Mouse (Mus musculus) hindbrain, postnatal 0 days (tissue): Measurements from ENCODE around the gene Gm27027. TPM values are rescaled to one million over a fixed set of nuclear protein-coding genes. Genes with fewer than 3 reads are reported as not detected.
A peak's percentile ranks its signal among the peaks of the same experiment; 100 is the strongest.

Experiments
- ATAC-seq: fragments of 200-750 bp; cut with Nextera tagmentation; 2 replicates; pipeline ENCODE4 v1.8.0; 2017; ENCODE audit warnings: mild to moderate bottlenecking, moderate TSS enrichment, moderate library complexity
- DNase-seq: peaks from one replicate; pipeline ENCODE4 v3.0.0-alpha.2; 2015; ENCODE audit warnings: low spot score
- H3K27ac ChIP-seq: fragments of 300-500 bp; sonication (generic); 2 replicates; pipeline ENCODE4 v1.5.1; 2014; ENCODE audit warnings: mild to moderate bottlenecking
- H3K27me3 ChIP-seq: fragments of 300-500 bp; sonication (generic); 2 replicates; pipeline ENCODE4 v1.6.1; 2014; ENCODE audit warnings: low read length, mixed read lengths; ENCODE audit not compliant: insufficient read depth
- H3K36me3 ChIP-seq: fragments of 300-500 bp; sonication (generic); 2 replicates; pipeline ENCODE4 v1.6.1; 2014; ENCODE audit warnings: low read length, mixed read lengths; ENCODE audit not compliant: insufficient read depth
- H3K4me1 ChIP-seq: fragments of 300-500 bp; sonication (generic); 2 replicates; pipeline ENCODE4 v1.6.1; 2014; ENCODE audit warnings: antibody characterized with exemption, low read length, mixed read lengths; ENCODE audit not compliant: insufficient read depth
- H3K4me2 ChIP-seq: fragments of 300-500 bp; sonication (generic); 2 replicates; pipeline ENCODE4 v1.6.1; 2014; ENCODE audit warnings: low read depth, mild to moderate bottlenecking, low read length, moderate library complexity, mixed read lengths
- H3K4me3 ChIP-seq: fragments of 300-500 bp; sonication (generic); 2 replicates; pipeline ENCODE4 v1.5.1; 2014; ENCODE audit warnings: low read length
- H3K9ac ChIP-seq: fragments of 300-500 bp; sonication (generic); replicated peaks from 2 replicates; pipeline ENCODE4 v1.6.1; 2014; ENCODE audit warnings: mild to moderate bottlenecking, low read length, moderate library complexity, mixed read lengths
- H3K9me3 ChIP-seq: fragments of 300-500 bp; sonication (generic); 2 replicates; pipeline ENCODE4 v1.6.1; 2016; ENCODE audit warnings: low read length, mixed read lengths
- CTCF ChIP-seq: IDR thresholded peaks from 2 replicates; pipeline ENCODE4 v1.5.1; 2016; ENCODE audit warnings: antibody characterized with exemption, control low read depth, low read depth
- WGBS: fragments of 180-500 bp; shearing (Covaris S2); extraction: QIAGEN DNeasy Blood & Tissue Kit; methylation state at CpG from one replicate; pipeline ENCODE4 v1.1.7; 2014; 5-methylcytosine and 5-hydroxymethylcytosine counted together
- polyA plus RNA-seq: library from polyadenylated mRNA; unstranded; fragments of >200 nt; fragmentation: Nextera tagmentation; extraction: Ambion mirVana; gene quantifications from 2 replicates; pipeline ENCODE4 v1.2.1, GENCODE M21; 2015
- total RNA-seq: library from RNA; depleted of rRNA; stranded (reverse); fragments of >200 nt; gene quantifications from 2 replicates; pipeline ENCODE4 v1.2.3, GENCODE M21; 2014

Gm27027 gene
- total and polyA plus RNA-seq, 2 experiments from 2014 or later: not detected

- no peaks in the 10 kb centered on the region for H3K27me3 ChIP-seq
- H3K4me2 ChIP-seq: no peak overlapping the region
- no peak overlapping the region for H3K27ac ChIP-seq
- no peak overlapping the region for H3K4me3 ChIP-seq
- no peaks in the 10 kb centered on the region for H3K9me3 ChIP-seq
- 17% methylated on average over 7 of the region's 7 CpGs for WGBS
- TF ChIP-seq CTCF: no peak
- no peaks in the 10 kb centered on the region for H3K36me3 ChIP-seq
- peaks cover 7% of the 10 kb centered on the region; the same call in 1 of the 2 replicates for H3K4me1 ChIP-seq
- DNase-seq: peak; percentile 72
- ATAC-seq: peak; percentile 52
- no peak overlapping the region for H3K9ac ChIP-seq
Observed at GRCm38 (mm10) chr2:93964494-93965160, 31.5 kb downstream of the Gm27027 start.

GRCm38 (mm10) chr2:93963802-93964201 is 32.4 kb downstream of the Gm27027 start:
- no peak overlapping the region for H3K4me2 ChIP-seq
- H3K4me3 ChIP-seq: no peak overlapping the region
- ATAC-seq: no peak
- no peak overlapping the region for H3K27ac ChIP-seq
- H3K9me3 ChIP-seq: no peaks in the 10 kb centered on the region
- no peaks in the 10 kb centered on the region for H3K36me3 ChIP-seq
- peaks cover 7% of the 10 kb centered on the region; the same call in 1 of the 2 replicates for H3K4me1 ChIP-seq
- DNase-seq: no peak
- H3K27me3 ChIP-seq: no peaks in the 10 kb centered on the region
- 73% methylated on average over 1 of the region's 1 CpGs for WGBS
- no peak overlapping the region for H3K9ac ChIP-seq
- no peak for TF ChIP-seq CTCF

DNA sequence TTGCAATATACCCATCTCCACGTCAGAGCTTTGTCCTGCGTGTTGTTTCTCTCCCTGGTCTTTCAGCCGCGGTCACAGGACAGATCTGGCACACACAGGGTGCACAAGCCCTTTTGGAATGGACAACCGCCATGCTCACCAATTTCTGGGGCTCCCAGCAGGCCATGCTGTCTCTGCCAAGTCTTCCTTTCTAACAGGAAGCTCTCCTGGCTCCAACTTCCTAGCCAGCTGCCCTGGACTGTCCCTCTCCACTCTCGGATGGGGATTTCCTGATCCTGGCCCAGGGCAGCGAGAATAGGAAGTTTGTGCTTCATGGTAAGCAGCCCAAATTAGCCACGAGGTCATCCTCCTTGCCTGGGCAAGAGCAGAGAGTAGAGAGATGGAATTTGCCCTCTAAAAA is 34.4 kb downstream of the Gm27027 start:
- no peaks in the 10 kb centered on the region for H3K27me3 ChIP-seq
- WGBS: 56% methylated on average over 8 of the region's 8 CpGs
- H3K4me2 ChIP-seq: no peak overlapping the region
- H3K4me3 ChIP-seq: no peak overlapping the region
- H3K9ac ChIP-seq: no peak overlapping the region
- H3K27ac ChIP-seq: no peak overlapping the region
- no peaks in the 10 kb centered on the region for H3K9me3 ChIP-seq
- TF ChIP-seq CTCF: no peak
- ATAC-seq: no peak
- H3K36me3 ChIP-seq: no peaks in the 10 kb centered on the region
- DNase-seq: peak; percentile 37
- H3K4me1 ChIP-seq: peaks cover 7% of the 10 kb centered on the region; the same call in 1 of the 2 replicates

- ATAC-seq (no peak), DNase-seq (no peak)
- Histone ChIP-seq H3K9ac (no peak overlapping the region), H3K27me3 (no peaks in the 10 kb centered on the region), H3K9me3 (no peaks in the 10 kb centered on the region), H3K4me2 (no peak overlapping the region), H3K4me1 (no peaks in the 10 kb centered on the region; the same call in 1 of the 2 replicates), H3K4me3 (no peak overlapping the region), H3K36me3 (no peaks in the 10 kb centered on the region), H3K27ac (no peak overlapping the region)
- TF ChIP-seq CTCF: no peak
- 76% methylated on average over 8 of the region's 8 CpGs for WGBS
Observed at GRCm38 (mm10) chr2:93959346-93959745, 36.8 kb downstream of the Gm27027 start.

- Histone ChIP-seq H3K9me3 (no peaks in the 10 kb centered on the region), H3K4me2 (no peak overlapping the region), H3K27me3 (no peaks in the 10 kb centered on the region)
Observed at GRCm38 (mm10) chr2:93958216-93958615, 37.9 kb downstream of the Gm27027 start.

GRCm38 (mm10) chr2:93957785-93958175 is 38.4 kb downstream of the Gm27027 start:
- no peak for ATAC-seq
- Histone ChIP-seq H3K9me3 (no peaks in the 10 kb centered on the region), H3K4me3 (no peak overlapping the region), H3K36me3 (no peaks in the 10 kb centered on the region), H3K9ac (no peak overlapping the region), H3K4me2 (peak overlapping the region; percentile 95), H3K4me1 (no peaks in the 10 kb centered on the region; the same call in 1 of the 2 replicates), H3K27ac (no peak overlapping the region), H3K27me3 (no peaks in the 10 kb centered on the region)
- peak; percentile 6 for DNase-seq
- WGBS: 32% methylated on average over 8 of the region's 8 CpGs
- no peak for TF ChIP-seq CTCF

More at GRCm38 (mm10) chr2:93958216-93958615, 37.9 kb downstream of the Gm27027 start:
- TF ChIP-seq CTCF: no peak
- no peak overlapping the region for H3K4me3 ChIP-seq
- DNase-seq: no peak
- H3K27ac ChIP-seq: no peak overlapping the region
- ATAC-seq: no peak
- 56% methylated on average over 3 of the region's 3 CpGs for WGBS
- H3K4me1 ChIP-seq: no peaks in the 10 kb centered on the region; the same call in 1 of the 2 replicates
- H3K9ac ChIP-seq: no peak overlapping the region
- H3K36me3 ChIP-seq: no peaks in the 10 kb centered on the region
